Mouse (Mus musculus): ENCODE results near the gene Uggt1.

Gene Uggt1

GRCm38 (mm10) chr1:36257276-36257675 is 12.8 kb upstream of the Uggt1 start:
- no peak for DNase-seq (ENCODE audit: low read depth, low spot score)

DNA sequence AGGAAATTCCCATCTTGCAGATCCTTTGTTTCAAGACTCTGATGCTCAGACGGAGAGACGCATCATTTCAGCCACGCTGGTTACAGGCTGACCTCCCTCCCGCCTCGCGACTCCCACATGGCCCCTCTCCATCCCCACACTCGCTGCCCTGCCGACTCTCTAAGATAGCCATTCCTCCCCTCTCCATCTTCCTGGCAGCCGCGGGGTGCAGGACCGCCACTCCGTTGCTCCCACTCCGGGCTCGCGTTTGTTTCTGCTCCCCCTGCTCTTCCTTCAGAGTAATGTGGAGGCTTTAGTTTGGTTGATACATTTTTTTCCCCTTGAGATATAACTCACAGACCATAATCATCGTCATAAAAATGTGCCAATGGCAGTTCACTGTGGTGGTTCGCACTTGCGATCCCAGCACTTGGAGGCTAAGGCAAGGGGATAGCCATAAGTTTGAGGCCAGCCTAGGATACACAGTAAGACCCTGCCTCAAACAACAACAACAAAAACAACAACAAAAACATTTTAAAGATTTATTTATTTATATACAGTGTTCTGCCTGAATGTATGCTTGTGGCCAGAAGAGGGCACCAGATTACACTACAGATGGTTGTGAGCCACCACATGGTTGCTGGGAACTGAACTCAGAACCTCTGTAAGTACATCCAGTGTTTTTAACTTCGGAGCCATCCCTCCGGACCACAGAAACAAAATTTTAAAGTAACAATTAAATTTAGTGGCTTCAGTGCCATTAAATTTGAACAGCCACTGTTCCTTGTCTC is 11.5 kb upstream of the Uggt1 start:
- DNase-seq (ENCODE audit: low read depth, low spot score), result no peak

- no peak for DNase-seq (ENCODE audit: low read depth, low spot score)
These were observed 10.3 kb upstream of the Uggt1 start for GRCm38 (mm10) chr1:36254635-36255360.

- DNase-seq (ENCODE audit: low read depth, low spot score), result peak; percentile 60
These were observed 8.3 kb upstream of the Uggt1 start for GRCm38 (mm10) chr1:36252791-36253190.

GRCm38 (mm10) chr1:36251426-36251825 is 6.9 kb upstream of the Uggt1 start:
- no peak for DNase-seq (ENCODE audit: low read depth, low spot score)

DNA sequence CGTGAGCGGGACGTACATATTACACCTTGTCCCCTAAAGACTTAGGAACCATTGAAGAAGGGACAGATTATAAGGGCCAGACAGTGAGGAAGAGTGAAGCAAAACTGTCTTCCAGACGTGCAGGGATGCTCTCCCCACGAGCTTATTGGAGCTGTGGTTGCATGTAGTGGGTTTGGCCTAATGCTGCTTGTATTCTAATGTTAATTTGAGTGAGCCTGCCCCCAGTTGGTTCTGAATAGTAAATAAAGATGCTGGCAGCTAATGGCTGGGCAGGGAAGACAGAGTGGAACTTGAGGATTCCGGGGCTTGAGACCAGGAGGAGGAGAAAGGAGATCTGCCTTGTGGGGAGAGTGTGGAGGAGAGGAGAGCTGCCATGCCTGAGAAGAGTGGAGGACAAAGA is 2.2 kb upstream of the Uggt1 start:
- no peak for DNase-seq (ENCODE audit: low read depth, low spot score)

DNA sequence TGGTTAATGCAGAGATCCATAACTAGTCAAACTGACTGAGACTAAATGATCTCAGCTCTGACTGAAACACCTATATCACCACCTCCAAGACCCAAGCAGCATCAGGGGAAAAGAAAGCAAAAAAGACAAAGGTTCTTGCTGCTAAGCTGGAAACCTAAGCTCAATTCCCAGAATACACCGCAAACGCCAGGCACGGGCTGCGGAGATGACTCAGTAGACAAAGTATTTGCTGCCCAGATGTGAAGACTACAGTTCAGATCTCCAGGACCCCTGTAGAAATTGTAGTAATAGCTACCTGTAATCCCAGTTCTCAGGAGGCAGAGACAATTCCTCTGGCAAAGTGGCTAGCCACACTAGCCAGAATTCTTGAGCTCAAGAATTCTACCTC is 302 bp upstream of the Uggt1 start:
- DNase-seq (ENCODE audit: low read depth, low spot score), result no peak

DNA sequence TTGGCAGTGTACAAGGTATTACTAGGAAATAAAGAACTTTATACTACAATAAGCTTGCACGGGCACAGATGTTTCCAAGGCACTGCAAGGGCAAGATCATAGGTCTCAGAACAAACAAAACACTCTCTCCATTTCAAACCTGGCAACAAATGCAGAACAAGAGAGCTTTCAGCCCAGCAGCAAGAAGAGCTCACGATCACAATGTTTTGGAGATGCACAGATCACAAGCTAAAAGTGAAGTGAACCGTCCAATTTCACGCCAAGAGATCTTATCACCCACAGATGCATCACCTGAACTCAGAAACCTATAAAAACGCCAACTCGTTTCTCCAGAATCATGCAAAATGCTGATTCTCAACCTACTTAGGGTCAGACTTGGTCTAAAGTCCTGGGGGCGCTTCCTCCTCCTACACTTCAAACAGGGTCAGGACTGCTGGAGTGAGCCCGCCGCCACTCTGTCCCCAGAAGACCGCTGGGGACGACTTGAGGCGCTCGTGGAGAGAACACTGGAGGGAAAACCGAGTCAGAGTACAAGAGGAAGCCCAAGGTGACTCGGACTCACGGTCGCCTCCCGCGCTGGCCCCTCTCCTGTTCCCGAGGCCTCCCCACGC is 968 bp downstream of the Uggt1 start:
- no peak for DNase-seq (ENCODE audit: low read depth, low spot score)

DNA sequence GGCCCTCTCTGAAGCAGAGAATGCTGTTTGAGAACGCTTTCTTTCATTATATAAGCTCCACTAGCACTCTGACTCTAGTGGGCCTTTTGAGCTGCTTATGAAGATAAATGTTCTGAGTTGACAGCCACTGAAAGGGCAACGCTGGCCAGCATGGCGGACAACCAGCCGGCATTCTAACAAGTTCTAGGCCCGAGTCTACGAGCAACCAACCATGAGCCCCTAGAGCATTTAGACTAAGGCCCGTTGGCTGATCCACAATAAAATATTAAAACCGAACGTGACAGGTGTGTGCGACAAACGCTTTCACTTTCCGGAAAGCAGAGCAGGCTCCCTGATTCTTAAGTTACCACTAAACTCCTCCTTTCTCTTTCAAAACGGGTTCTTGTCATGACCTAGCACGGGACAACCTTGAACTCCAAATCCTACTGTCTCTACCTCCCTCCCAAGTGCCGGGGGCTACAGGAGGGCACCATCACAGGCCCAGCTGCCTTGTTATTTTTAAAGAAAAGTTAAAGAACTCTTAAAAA is 2.6 kb downstream of the Uggt1 start:
- DNase-seq (ENCODE audit: low read depth, low spot score), result no peak

- DNase-seq (ENCODE audit: low read depth, low spot score), result no peak
These were observed 4.3 kb downstream of the Uggt1 start for GRCm38 (mm10) chr1:36240176-36240575.

DNA sequence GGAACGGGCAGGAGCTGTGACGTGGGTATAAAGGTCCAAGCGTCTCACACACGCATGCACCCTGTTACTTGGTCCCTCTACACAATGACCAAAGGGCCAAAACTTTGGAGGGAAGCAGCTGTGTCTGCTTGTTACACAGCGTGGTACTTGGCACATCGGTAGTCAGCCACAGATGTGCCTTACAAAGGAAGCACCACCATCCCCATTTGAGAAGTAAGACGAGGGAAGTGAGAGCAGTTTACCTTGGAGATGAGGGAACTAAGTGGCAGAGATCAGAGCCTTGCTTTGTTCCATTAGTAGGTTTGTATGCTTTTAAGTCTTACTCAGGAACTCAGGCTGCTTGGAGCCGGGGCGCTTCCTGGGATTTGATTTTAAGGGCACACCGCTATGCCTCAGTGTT is 5.1 kb downstream of the Uggt1 start:
- no peak for DNase-seq (ENCODE audit: low read depth, low spot score)

GRCm38 (mm10) chr1:36235855-36236254 is 8.7 kb downstream of the Uggt1 start:
- DNase-seq (ENCODE audit: low read depth, low spot score), result no peak

GRCm38 (mm10) chr1:36235057-36235639 is 9.4 kb downstream of the Uggt1 start:
- no peak for DNase-seq (ENCODE audit: low read depth, low spot score)

- DNase-seq (ENCODE audit: low read depth, low spot score), result no peak
These were observed 11.3 kb downstream of the Uggt1 start for GRCm38 (mm10) chr1:36233218-36233617.

DNA sequence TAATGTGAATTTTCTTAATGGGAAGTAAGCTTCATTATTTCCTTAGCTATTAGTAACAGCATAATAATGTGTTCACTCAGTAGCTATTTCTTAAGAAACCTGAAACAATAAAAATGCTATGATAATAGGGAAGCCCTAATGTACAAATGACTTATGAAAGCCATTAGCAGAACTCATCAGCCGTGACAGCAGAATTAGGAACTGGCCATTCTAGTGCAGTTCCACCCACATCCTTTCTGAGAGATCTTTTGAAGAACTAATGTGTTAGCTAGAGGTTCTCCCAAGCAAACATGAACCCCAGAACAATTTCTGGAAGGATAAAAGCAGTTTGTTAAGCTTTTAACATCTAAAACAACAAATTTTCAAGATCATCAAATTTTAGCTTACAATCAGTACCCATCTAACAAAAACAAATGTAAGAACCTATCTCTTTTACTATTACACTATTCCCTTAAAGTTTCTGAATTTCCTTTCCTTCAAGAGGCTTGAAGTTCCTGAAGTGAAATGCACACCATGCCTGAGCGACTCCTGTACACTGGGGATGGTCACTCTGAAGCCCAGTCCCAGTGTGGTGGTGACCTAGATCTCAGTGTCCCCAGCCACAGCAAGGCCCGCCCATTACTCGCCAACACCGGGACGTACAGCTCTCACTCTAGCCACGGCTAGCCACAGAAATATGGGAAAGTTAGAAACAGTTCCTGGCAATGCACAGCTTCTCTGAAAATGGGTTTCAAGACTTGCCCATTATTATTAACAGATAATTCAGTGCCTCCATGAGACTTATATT is 13.4 kb downstream of the Uggt1 start:
- DNase-seq (ENCODE audit: low read depth, low spot score), result no peak

GRCm38 (mm10) chr1:36228461-36228860 is 16.1 kb downstream of the Uggt1 start:
- no peak for DNase-seq (ENCODE audit: low read depth, low spot score)

DNA sequence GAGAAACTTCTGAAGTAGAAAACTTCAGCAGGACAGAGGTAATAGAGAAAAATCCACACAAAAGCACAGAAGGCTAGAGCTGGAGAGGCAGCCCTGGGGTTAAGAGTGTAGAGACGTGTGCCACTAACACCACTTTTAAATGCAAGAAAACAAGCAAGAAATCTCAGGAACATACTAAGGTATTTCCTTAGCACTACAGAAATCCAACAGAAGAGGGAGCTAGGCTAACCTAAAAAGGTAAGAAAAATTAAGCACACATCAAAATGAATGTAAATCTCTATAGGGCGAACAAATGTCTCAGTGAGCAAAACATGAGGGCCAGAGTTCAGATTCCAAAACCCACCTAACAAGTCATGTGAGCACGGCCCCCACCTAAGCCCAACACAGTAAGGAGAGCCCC is 19.9 kb downstream of the Uggt1 start:
- no peak for DNase-seq (ENCODE audit: low read depth, low spot score)

DNA sequence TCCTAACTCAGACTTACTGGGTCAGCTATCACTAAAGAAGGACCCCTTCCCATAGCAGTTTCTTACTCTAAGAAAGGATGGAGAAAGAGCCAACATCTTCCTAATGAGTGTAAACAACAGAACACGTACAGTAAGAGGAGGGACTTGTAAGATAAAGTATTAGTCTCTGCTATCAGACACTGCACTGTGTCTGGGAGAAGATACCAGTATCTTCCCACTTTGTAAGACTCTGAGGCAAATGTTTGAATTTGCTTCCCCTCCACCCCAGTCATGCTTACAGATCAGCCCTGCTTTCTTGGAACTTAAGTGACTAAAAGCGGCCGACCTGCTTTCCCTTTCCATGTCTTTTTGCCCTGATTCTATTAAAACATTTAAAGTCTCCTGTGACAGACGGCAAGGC is 30.2 kb downstream of the Uggt1 start:
- no peak for DNase-seq (ENCODE audit: low read depth, low spot score)

GRCm38 (mm10) chr1:36201739-36202138 is 42.8 kb downstream of the Uggt1 start:
- no peak for DNase-seq (ENCODE audit: low read depth, low spot score)

DNA sequence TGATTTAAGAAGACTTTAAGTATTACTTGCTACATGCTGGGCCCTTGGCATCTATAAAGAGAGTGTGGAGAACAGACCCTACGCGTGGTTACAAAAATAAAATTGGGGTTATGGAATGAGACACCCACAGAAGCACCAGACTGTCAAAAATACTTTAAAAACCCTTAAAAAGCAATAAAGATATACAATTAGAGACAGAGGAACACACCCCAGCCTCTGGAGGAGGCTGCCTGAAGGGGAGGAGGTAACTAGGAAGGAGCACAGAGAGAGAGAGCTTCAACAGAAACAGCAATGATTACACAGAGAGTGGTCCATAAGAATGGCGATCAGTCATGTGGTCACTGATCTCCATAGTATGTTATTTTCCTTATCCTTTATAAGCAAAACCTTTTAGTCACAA is 50.0 kb downstream of the Uggt1 start:
- no peak for DNase-seq (ENCODE audit: low read depth, low spot score)

GRCm38 (mm10) chr1:36191966-36192365 is 52.6 kb downstream of the Uggt1 start:
- DNase-seq (ENCODE audit: low read depth, low spot score), result no peak
